Mouse (Mus musculus): ENCODE measurements around the gene Mob2. TPM values are rescaled to one million over a fixed set of nuclear protein-coding genes. Genes with fewer than 3 reads are reported as not detected.
A peak's percentile ranks its signal among the peaks of the same experiment; 100 is the strongest.

Mob2 gene
- polyA plus RNA-seq, 1 experiment from 2014 or later, result 65.8 TPM

DNA sequence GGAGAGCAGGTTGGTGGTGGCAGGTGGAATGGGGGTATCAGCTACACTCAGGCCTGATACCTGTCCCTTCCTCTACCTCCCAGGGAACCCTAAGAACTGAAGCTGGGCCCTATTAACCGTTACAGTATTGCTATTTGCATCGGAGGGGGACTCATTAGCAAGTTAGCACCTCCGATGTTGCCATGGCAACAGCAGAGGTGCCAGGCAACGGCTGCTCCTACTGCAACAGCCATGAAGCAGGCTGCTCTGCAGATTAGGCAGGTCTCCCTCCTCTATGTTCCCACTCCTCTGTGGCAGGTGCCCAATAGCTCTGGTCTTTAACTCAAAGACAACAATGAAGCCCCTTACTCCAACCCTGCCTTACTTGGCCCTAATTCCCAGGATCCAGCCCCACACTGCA lies 31.0 kb upstream of the Mob2 start:
- no peaks in the 10 kb centered on the region for H3K9me3 ChIP-seq (ENCODE audit: control insufficient read depth, low read length)
- no peaks in the 10 kb centered on the region for H3K36me3 ChIP-seq (ENCODE audit: control insufficient read depth, insufficient read depth, low read length)
- 1% methylated on average over 4 of the region's 4 CpGs for WGBS
- peaks cover 8% of the 10 kb centered on the region for H3K4me1 ChIP-seq (ENCODE audit: control insufficient read depth, insufficient read depth, low read length)
- ATAC-seq (ENCODE audit: low FRiP score, low TSS enrichment), result no peak
- no peak overlapping the region for H3K9ac ChIP-seq (ENCODE audit: low read depth, low read length)
- no peak overlapping the region for H3K27ac ChIP-seq (ENCODE audit: low read depth, low read length)
- no peak overlapping the region for H3K4me2 ChIP-seq (replicated peaks; ENCODE audit: low read depth, low read length)
- H3K27me3 ChIP-seq (ENCODE audit: control insufficient read depth, insufficient read depth, low read length), result peaks cover 43% of the 10 kb centered on the region
- H3K4me3 ChIP-seq (ENCODE audit: low read length), result no peak overlapping the region

DNA sequence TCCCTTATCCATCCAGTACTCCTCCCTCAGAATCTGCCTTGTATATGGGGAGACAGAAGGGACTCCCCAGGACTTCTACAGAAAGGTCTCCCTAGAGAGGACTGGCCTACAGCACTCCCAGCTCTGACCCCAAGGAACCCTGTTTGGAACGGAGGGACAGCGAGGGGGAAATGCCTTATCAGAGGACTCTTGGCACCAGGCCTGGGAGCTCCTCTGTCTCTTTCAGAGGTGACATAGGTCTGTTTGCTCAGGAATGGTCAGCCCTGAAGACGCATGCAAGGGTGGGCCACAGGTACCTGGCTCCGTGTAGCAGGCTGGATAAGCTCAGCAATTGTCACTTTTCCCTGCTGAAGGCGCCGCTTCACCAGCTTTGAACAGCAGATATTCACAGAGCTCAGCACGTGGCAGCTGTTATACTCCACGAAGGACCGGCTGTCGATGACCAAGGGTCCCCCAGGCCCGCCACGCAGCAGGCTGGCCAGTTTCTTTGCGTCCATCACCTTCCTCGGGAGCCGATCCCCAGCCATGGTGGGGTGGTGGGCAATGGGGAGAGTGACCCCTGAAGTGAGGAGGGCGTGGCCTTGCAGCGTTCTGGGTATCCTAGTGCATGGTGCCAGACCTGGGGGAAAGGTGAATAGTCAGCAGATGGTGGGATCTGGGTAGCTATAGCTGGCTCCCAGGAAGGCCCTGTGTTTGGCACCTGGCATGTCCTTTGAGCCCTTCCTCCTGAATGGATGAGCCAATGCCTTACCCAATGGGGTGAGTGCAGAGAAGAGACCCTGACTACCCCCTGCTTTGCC lies 29.0 kb upstream of the Mob2 start:
- no peaks in the 10 kb centered on the region for H3K36me3 ChIP-seq (ENCODE audit: control insufficient read depth, insufficient read depth, low read length)
- 64% methylated on average over 17 of the region's 17 CpGs for WGBS
- no peak for ATAC-seq (ENCODE audit: low FRiP score, low TSS enrichment)
- no peak overlapping the region for H3K27ac ChIP-seq (ENCODE audit: low read depth, low read length)
- no peak overlapping the region for H3K4me3 ChIP-seq (ENCODE audit: low read length)
- no peak overlapping the region for H3K4me2 ChIP-seq (replicated peaks; ENCODE audit: low read depth, low read length)
- no peaks in the 10 kb centered on the region for H3K9me3 ChIP-seq (ENCODE audit: control insufficient read depth, low read length)
- no peak overlapping the region for H3K9ac ChIP-seq (ENCODE audit: low read depth, low read length)
- peaks cover 26% of the 10 kb centered on the region for H3K27me3 ChIP-seq (ENCODE audit: control insufficient read depth, insufficient read depth, low read length)
- peaks cover 8% of the 10 kb centered on the region; the same call in 1 of the 2 replicates for H3K4me1 ChIP-seq (ENCODE audit: control insufficient read depth, insufficient read depth, low read length)

DNA sequence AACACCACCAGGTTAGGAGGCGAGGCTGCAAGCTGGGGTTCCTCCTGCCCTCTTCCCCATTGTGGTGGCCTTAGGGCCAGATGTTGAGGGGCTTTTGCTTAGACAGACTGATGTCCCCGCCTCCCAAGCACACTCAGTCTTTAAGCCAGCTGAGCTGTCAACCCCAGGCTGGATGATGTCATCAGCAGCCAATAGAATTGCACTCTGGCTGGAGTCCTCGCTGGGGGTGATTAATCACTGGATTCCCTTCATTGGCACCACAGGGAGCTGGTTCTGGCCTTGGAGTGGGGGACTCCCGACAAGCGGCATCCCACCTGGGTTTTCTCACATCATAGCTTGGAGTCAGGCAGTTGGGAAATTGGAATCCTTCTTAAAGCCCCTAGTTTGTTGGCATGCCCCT lies 28.0 kb upstream of the Mob2 start:
- H3K4me3 ChIP-seq (ENCODE audit: low read length), result no peak overlapping the region
- H3K4me2 ChIP-seq (replicated peaks; ENCODE audit: low read depth, low read length), result no peak overlapping the region
- ATAC-seq (ENCODE audit: low FRiP score, low TSS enrichment), result peak; percentile 73
- no peak overlapping the region for H3K9ac ChIP-seq (ENCODE audit: low read depth, low read length)
- peaks cover 26% of the 10 kb centered on the region for H3K27me3 ChIP-seq (ENCODE audit: control insufficient read depth, insufficient read depth, low read length)
- WGBS, result 4% methylated on average over 5 of the region's 5 CpGs
- H3K27ac ChIP-seq (ENCODE audit: low read depth, low read length), result no peak overlapping the region
- H3K36me3 ChIP-seq (ENCODE audit: control insufficient read depth, insufficient read depth, low read length), result no peaks in the 10 kb centered on the region
- H3K9me3 ChIP-seq (ENCODE audit: control insufficient read depth, low read length), result no peaks in the 10 kb centered on the region
- 0 out of 2 replicates have a peak, but pooled peaks cover 4% of the 10 kb centered on the region for H3K4me1 ChIP-seq (ENCODE audit: control insufficient read depth, insufficient read depth, low read length)

DNA sequence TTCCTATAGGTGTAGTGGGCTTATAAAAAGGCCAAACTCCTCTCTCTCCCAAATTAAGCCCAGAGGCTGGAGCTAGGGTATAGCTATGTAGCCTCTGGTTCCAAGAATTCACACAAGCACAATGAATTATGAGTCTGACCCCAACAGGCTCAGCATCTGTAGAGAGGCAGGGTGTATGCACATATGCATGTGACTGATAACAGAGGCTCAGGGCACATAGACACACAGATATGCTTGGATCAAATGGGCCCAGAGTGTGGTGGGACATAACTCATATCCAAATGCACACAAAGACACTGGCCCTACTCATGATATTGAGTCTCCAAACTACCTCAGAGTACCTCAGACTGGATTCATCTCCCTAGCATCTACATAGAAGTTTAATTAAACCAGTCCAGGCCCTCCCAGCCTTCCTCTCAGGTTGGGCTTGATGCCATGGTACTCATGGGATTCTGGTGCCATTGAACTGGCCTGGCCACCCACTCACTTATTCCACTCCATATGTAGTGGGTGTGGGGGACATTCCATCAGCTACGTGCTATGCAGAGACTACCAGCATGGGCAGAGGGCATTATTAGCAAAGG lies 26.3 kb upstream of the Mob2 start:
- no peak overlapping the region for H3K4me2 ChIP-seq (replicated peaks; ENCODE audit: low read depth, low read length)
- no peak overlapping the region for H3K4me3 ChIP-seq (ENCODE audit: low read length)
- 88% methylated on average over 1 of the region's 1 CpGs for WGBS
- no peaks in the 10 kb centered on the region for H3K9me3 ChIP-seq (ENCODE audit: control insufficient read depth, low read length)
- ATAC-seq (ENCODE audit: low FRiP score, low TSS enrichment), result no peak
- 0 out of 2 replicates have a peak, but pooled peaks cover 4% of the 10 kb centered on the region for H3K4me1 ChIP-seq (ENCODE audit: control insufficient read depth, insufficient read depth, low read length)
- H3K9ac ChIP-seq (ENCODE audit: low read depth, low read length), result no peak overlapping the region
- no peak overlapping the region for H3K27ac ChIP-seq (ENCODE audit: low read depth, low read length)
- H3K27me3 ChIP-seq (ENCODE audit: control insufficient read depth, insufficient read depth, low read length), result peaks cover 37% of the 10 kb centered on the region
- H3K36me3 ChIP-seq (ENCODE audit: control insufficient read depth, insufficient read depth, low read length), result no peaks in the 10 kb centered on the region

DNA sequence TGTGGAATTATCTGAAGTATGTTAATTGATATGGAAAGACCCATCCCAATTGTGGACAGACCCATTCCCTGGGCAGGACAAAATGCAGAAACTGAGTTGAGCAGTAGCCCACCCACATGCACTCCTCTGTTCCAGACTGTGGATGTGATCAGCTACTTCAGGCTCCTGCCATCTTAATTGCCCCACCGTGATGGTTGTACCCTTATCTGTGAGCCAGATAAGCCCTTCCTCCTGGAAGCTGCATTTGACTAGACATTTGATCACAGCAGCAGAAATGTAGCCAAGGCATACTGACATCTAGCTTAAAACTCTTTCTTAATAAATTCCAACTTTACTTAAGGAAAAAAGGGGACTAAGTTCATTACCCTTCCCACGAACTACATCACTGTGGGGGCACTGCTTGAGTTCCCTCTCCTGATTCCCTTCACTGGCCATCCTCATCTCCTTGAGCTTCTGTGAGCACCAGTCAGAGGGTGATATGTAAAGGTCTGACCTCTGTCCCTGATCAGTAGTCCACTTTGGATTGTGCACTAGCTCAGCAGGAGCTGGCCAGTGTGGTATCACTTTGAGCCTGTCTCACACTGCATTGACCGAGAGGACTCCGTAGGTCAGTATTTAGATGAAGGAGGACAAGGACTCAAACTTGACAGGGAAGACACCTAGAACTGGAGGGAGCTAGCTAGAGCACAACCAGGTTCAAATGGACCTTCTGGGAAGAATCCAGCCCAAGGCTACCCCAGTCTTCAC lies 25.5 kb upstream of the Mob2 start:
- Histone ChIP-seq H3K9ac (ENCODE audit: low read depth, low read length) (no peak overlapping the region), H3K4me2 (replicated peaks; ENCODE audit: low read depth, low read length) (no peak overlapping the region), H3K27me3 (ENCODE audit: control insufficient read depth, insufficient read depth, low read length) (peaks cover 36% of the 10 kb centered on the region), H3K4me1 (ENCODE audit: control insufficient read depth, insufficient read depth, low read length) (0 out of 2 replicates have a peak, but pooled peaks cover 4% of the 10 kb centered on the region), H3K36me3 (ENCODE audit: control insufficient read depth, insufficient read depth, low read length) (no peaks in the 10 kb centered on the region), H3K9me3 (ENCODE audit: control insufficient read depth, low read length) (no peaks in the 10 kb centered on the region), H3K4me3 (ENCODE audit: low read length) (no peak overlapping the region), H3K27ac (ENCODE audit: low read depth, low read length) (no peak overlapping the region)
- 88% methylated on average over 4 of the region's 4 CpGs for WGBS
- ATAC-seq (ENCODE audit: low FRiP score, low TSS enrichment), result no peak

DNA sequence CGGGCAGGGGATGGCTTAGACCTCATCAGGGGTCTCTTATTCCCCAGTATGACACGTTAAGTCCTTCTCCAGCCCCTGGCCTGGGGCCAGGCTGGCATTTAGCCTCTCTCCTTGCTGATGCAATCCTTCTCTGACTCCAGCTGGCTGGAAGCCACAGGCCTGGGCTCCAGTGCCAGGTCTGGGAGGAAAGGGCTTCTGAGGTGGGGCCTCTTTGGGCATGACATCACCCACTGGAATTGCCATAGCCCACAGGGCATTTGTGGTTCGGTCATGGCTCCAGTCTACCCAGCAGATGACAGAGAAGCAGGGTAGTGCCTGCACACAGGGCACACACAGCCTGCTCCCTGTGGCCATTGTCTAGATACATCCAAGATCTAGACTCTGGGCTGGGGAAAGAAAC lies 24.0 kb upstream of the Mob2 start:
- Histone ChIP-seq H3K4me1 (ENCODE audit: control insufficient read depth, insufficient read depth, low read length) (0 out of 2 replicates have a peak, but pooled peaks cover 4% of the 10 kb centered on the region), H3K4me3 (ENCODE audit: low read length) (no peak overlapping the region), H3K27ac (ENCODE audit: low read depth, low read length) (no peak overlapping the region), H3K4me2 (replicated peaks; ENCODE audit: low read depth, low read length) (no peak overlapping the region), H3K9me3 (ENCODE audit: control insufficient read depth, low read length) (no peaks in the 10 kb centered on the region), H3K9ac (ENCODE audit: low read depth, low read length) (no peak overlapping the region), H3K36me3 (ENCODE audit: control insufficient read depth, insufficient read depth, low read length) (no peaks in the 10 kb centered on the region), H3K27me3 (ENCODE audit: control insufficient read depth, insufficient read depth, low read length) (peaks cover 45% of the 10 kb centered on the region)
- whole genome bisulfite sequencing, result 52% methylated on average over 3 of the region's 3 CpGs
- no peak for ATAC-seq (ENCODE audit: low FRiP score, low TSS enrichment)

DNA sequence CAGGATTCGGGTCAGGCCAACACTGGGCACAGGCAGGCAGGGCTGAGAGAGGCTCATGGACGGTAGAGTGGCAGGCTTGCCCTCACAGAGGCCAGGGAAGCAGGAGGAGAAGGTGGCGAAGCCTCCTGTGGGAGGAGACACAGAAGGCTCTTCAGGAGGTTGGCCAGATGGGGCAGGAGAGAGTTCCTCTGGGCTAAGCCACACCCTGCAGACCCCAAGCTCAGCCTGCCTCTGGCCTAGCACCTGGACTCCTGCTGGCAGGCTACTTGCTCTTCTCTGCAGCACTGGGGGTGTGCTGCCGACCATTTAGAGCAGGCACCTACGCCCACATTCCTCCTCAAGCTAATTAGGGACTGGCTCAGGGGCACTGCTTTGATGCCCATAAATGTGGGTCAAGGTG lies 23.5 kb upstream of the Mob2 start:
- Histone ChIP-seq H3K9ac (ENCODE audit: low read depth, low read length) (no peak overlapping the region), H3K4me1 (ENCODE audit: control insufficient read depth, insufficient read depth, low read length) (0 out of 2 replicates have a peak, but pooled peaks cover 4% of the 10 kb centered on the region), H3K4me3 (ENCODE audit: low read length) (no peak overlapping the region), H3K27ac (ENCODE audit: low read depth, low read length) (no peak overlapping the region), H3K9me3 (ENCODE audit: control insufficient read depth, low read length) (no peaks in the 10 kb centered on the region), H3K4me2 (replicated peaks; ENCODE audit: low read depth, low read length) (no peak overlapping the region), H3K36me3 (ENCODE audit: control insufficient read depth, insufficient read depth, low read length) (no peaks in the 10 kb centered on the region), H3K27me3 (ENCODE audit: control insufficient read depth, insufficient read depth, low read length) (peaks cover 46% of the 10 kb centered on the region)
- WGBS, result 21% methylated on average over 5 of the region's 5 CpGs
- ATAC-seq (ENCODE audit: low FRiP score, low TSS enrichment), result no peak

DNA sequence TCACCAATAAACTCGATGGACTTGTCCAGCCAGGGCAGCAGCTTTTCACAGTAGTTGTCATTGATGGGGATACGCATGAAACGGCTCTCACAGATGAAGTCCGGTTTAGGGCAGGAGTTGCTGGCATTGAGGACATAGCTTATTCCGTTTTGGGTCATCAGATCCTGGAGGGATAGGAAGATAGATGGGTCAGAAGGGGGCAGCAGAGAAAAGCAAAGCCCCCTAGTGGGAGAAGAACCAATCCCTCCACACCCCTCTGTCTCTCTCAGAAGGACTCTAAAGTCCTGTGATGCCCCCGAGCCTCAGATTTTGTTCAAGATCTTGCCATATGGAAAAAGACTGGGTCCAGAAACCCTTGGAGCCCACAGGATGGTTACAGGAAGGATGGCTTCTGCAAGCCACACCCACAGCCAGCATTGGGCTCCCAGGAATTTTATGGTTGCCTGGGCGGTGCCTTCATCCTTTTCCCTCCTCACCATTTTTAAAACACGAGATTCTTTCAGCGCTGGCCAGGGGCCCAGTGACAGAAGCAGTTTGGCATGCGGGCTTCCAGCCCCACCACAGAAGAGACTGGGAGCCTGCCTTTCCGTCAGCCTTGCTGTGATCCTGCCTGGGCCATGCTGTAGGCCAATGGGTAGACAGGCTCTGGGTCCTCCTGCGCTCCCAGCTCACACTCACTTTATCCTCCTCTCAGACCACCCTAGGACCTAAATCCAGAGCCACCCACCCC lies 22.9 kb upstream of the Mob2 start:
- H3K4me2 ChIP-seq (replicated peaks; ENCODE audit: low read depth, low read length), result no peak overlapping the region
- ATAC-seq (ENCODE audit: low FRiP score, low TSS enrichment), result 0 out of 2 replicates have a peak, but pooled peaks have one; percentile 40
- no peak overlapping the region for H3K27ac ChIP-seq (ENCODE audit: low read depth, low read length)
- H3K27me3 ChIP-seq (ENCODE audit: control insufficient read depth, insufficient read depth, low read length), result peaks cover 48% of the 10 kb centered on the region
- H3K4me3 ChIP-seq (ENCODE audit: low read length), result no peak overlapping the region
- no peaks in the 10 kb centered on the region for H3K36me3 ChIP-seq (ENCODE audit: control insufficient read depth, insufficient read depth, low read length)
- 23% methylated on average over 12 of the region's 12 CpGs for WGBS
- 0 out of 2 replicates have a peak, but pooled peaks cover 2% of the 10 kb centered on the region for H3K4me1 ChIP-seq (ENCODE audit: control insufficient read depth, insufficient read depth, low read length)
- no peak overlapping the region for H3K9ac ChIP-seq (ENCODE audit: low read depth, low read length)
- H3K9me3 ChIP-seq (ENCODE audit: control insufficient read depth, low read length), result no peaks in the 10 kb centered on the region

Data from kidney, embryonic 14.5 days (tissue).